Mouse (Mus musculus) ES-Bruce4 (cell line): ENCODE measurements at regions not wholly inside any gene's neighbourhood (a gene's known extent, or its start where the extent isn't known, plus 50 kb on each side); places are given as distances from the start of the nearest gene placed in this dataset.

Experiments
- CTCF ChIP-seq: IDR thresholded peaks from one replicate; pipeline ENCODE4 v1.8.1; 2011; ENCODE audit warnings: low read depth, low read length
- EP300 ChIP-seq: IDR thresholded peaks from 2 replicates; pipeline ENCODE4 v1.6.1; 2011; ENCODE audit warnings: low read depth, low read length; ENCODE audit not compliant: insufficient read depth
- POLR2A ChIP-seq: IDR thresholded peaks from one replicate; pipeline ENCODE4 v1.8.1; 2011; ENCODE audit warnings: low read length; ENCODE audit not compliant: insufficient read depth

- TF ChIP-seq EP300 (no peak), CTCF (no peak), POLR2A (no peak)
Observed at GRCm38 (mm10) chr1:23492981-23493380, 95.4 kb upstream of the Ogfrl1 start.
